Mouse (Mus musculus): ENCODE measurements around the gene Gm7534. TPM values are rescaled to one million over a fixed set of nuclear protein-coding genes. Genes with fewer than 3 reads are reported as not detected.

Gene Gm7534
- polyA plus RNA-seq (2012), result not detected in 2 replicates

GRCm38 (mm10) chr4:134202904-134203303, at the start of gene Gm7534:
Gm7534 (minus strand) TSS chr4:134203004.

GRCm38 (mm10) chr4:134246719-134247258, 44.0 kb upstream of the Gm7534 start, which contains the start of gene Gm30191:
Gm30191 (plus strand) TSS chr4:134246935.

GRCm38 (mm10) chr4:134245148-134245843, 42.5 kb upstream of the Gm7534 start, which contains the start of gene Zfp593:
Zfp593 (minus strand) TSS chr4:134245592.

GRCm38 (mm10) chr4:134243516-134244250, 40.9 kb upstream of the Gm7534 start, which contains the start of gene E130218I03Rik:
E130218I03Rik (plus strand) TSS chr4:134243662.

GRCm38 (mm10) chr4:134238279-134238651, 35.5 kb upstream of the Gm7534 start, which contains the start of gene Cnksr1:
Cnksr1 (minus strand) TSS chr4:134238399.

GRCm38 (mm10) chr4:134227194-134227593, 24.4 kb upstream of the Gm7534 start, which contains the start of gene Catsper4:
Catsper4 (minus strand) TSS chr4:134227383.

Other genes with a start within 250 kb of the Gm7534 start
- gene Hmgn2, start 234.4 kb downstream of the Gm7534 start, polyA plus RNA-seq (2012), result 2,484 and 2,821 TPM in 2 replicates
- gene Dhdds, start 202.1 kb downstream of the Gm7534 start, polyA plus RNA-seq (2012), result 24.5 and 27.5 TPM in 2 replicates
- gene Lin28a, start 184.2 kb downstream of the Gm7534 start, polyA plus RNA-seq (2012), result 0.30 and 0.51 TPM in 2 replicates
- gene Zfp683, start 149.2 kb downstream of the Gm7534 start, polyA plus RNA-seq (2012), result 0.15 TPM in 1 of 2 replicates, not detected in the other
- 1.4 and 2.4 TPM in 2 replicates for gene Crybg2, start 142.2 kb downstream of the Gm7534 start, polyA plus RNA-seq (2012)
- 131 and 232 TPM in 2 replicates for gene Cd52, start 107.9 kb downstream of the Gm7534 start, polyA plus RNA-seq (2012)
- gene Ubxn11, start 100.4 kb downstream of the Gm7534 start, polyA plus RNA-seq (2012), result 33.5 and 39.3 TPM in 2 replicates
- gene Sh3bgrl3, start 74.2 kb downstream of the Gm7534 start, polyA plus RNA-seq (2012), result 886 and 1,036 TPM in 2 replicates
- gene Cep85, start 15.9 kb downstream of the Gm7534 start, polyA plus RNA-seq (2012), result 41.4 and 47.6 TPM in 2 replicates
- not detected in 2 replicates for gene Catsper4, start 24.4 kb upstream of the Gm7534 start, polyA plus RNA-seq (2012)
- gene Cnksr1, start 35.4 kb upstream of the Gm7534 start, polyA plus RNA-seq (2012), result 0.23 and 0.50 TPM in 2 replicates
- gene E130218I03Rik, start 40.7 kb upstream of the Gm7534 start, polyA plus RNA-seq (2012), result 0.10 and 0.25 TPM in 2 replicates
- gene Zfp593, start 42.6 kb upstream of the Gm7534 start, polyA plus RNA-seq (2012), result 60.4 and 65.0 TPM in 2 replicates
- gene Gm30191, start 43.9 kb upstream of the Gm7534 start, polyA plus RNA-seq (2012), result not detected in 2 replicates
- 0.43 and 0.83 TPM in 2 replicates for gene Grrp1, start 51.1 kb upstream of the Gm7534 start, polyA plus RNA-seq (2012)
- 1.9 and 3.0 TPM in 2 replicates for gene Pdik1l, start 84.9 kb upstream of the Gm7534 start, polyA plus RNA-seq (2012)
- not detected in 2 replicates for gene Trim63, start 112.1 kb upstream of the Gm7534 start, polyA plus RNA-seq (2012)
- 0.09 and 0.11 TPM in 2 replicates for gene Slc30a2, start 140.2 kb upstream of the Gm7534 start, polyA plus RNA-seq (2012)
- 0.08 TPM in 1 of 2 replicates, not detected in the other for gene Extl1, start 180.8 kb upstream of the Gm7534 start, polyA plus RNA-seq (2012)
- gene Pafah2, start 193.3 kb upstream of the Gm7534 start, polyA plus RNA-seq (2012), result 9.7 and 16.6 TPM in 2 replicates

Measured in megakaryocyte-erythroid progenitor cell, adult 5 weeks (primary cell).